Mouse (Mus musculus) intestine, embryonic 15.5 days (tissue): ENCODE results near the gene Hmgb1. TPM values are rescaled to one million over a fixed set of nuclear protein-coding genes. Genes with fewer than 3 reads are reported as not detected.

Experiments
- ATAC-seq: fragments of 200-750 bp; cut with Nextera tagmentation; 2 replicates; pipeline ENCODE4 v1.8.0; 2017; ENCODE audit warnings: moderate TSS enrichment, moderate library complexity
- H3K27ac ChIP-seq: fragments of 300-500 bp; sonication (generic); 2 replicates; pipeline ENCODE4 v1.5.1; 2015; ENCODE audit warnings: mild to moderate bottlenecking, inconsistent platforms
- H3K27me3 ChIP-seq: fragments of 300-500 bp; sonication (generic); replicated peaks from 2 replicates; pipeline ENCODE4 v1.6.1; 2015; ENCODE audit warnings: inconsistent platforms
- H3K36me3 ChIP-seq: fragments of 300-500 bp; sonication (generic); 2 replicates; pipeline ENCODE4 v1.6.1; 2015; ENCODE audit warnings: inconsistent platforms
- H3K4me1 ChIP-seq: fragments of 300-500 bp; sonication (generic); replicated peaks from 2 replicates; pipeline ENCODE4 v1.6.1; 2015; ENCODE audit warnings: inconsistent platforms
- H3K4me2 ChIP-seq: fragments of 300-500 bp; sonication (generic); replicated peaks from 2 replicates; pipeline ENCODE4 v1.6.1; 2015; ENCODE audit warnings: mild to moderate bottlenecking, inconsistent platforms
- H3K4me3 ChIP-seq: fragments of 300-500 bp; sonication (generic); replicated peaks from 2 replicates; pipeline ENCODE4 v1.5.1; 2015; ENCODE audit warnings: inconsistent platforms
- H3K9ac ChIP-seq: fragments of 300-500 bp; sonication (generic); 2 replicates; pipeline ENCODE4 v1.6.1; 2015; ENCODE audit warnings: inconsistent platforms
- H3K9me3 ChIP-seq: fragments of 300-500 bp; sonication (generic); 2 replicates; pipeline ENCODE4 v1.6.1; 2016; ENCODE audit warnings: inconsistent platforms
- WGBS: fragments of 180-500 bp; shearing (Covaris S2); methylation state at CpG from one replicate; pipeline ENCODE4 v1.1.7; 2015; 5-methylcytosine and 5-hydroxymethylcytosine counted together
- polyA plus RNA-seq: library from polyadenylated mRNA; unstranded; fragments of >200 nt; fragmentation: Nextera tagmentation; extraction: Ambion mirVana; gene quantifications from 2 replicates; pipeline ENCODE4 v1.2.1, GENCODE M21; 2015

Gene Hmgb1
- polyA plus RNA-seq, 1 experiment from 2014 or later, result 1,306 TPM

- H3K4me3 ChIP-seq, result peak overlapping the region; percentile 60
- H3K36me3 ChIP-seq, result no peaks in the 10 kb centered on the region
- peaks cover 3% of the 10 kb centered on the region; the same call in 1 of the 2 replicates for H3K4me1 ChIP-seq
- H3K27ac ChIP-seq, result no peak overlapping the region
- H3K9ac ChIP-seq, result peak overlapping the region; percentile 80; the same call in 1 of the 2 replicates
- H3K9me3 ChIP-seq, result no peaks in the 10 kb centered on the region
- H3K27me3 ChIP-seq, result no peaks in the 10 kb centered on the region
- WGBS, result 22% methylated on average over 1 of the region's 1 CpGs
- no peak for ATAC-seq
- peak overlapping the region; percentile 54 for H3K4me2 ChIP-seq
Observed at GRCm38 (mm10) chr5:149183122-149183521, 1.2 kb downstream of the Hmgb1 start.

- Histone ChIP-seq H3K27me3 (no peaks in the 10 kb centered on the region), H3K4me3 (no peak overlapping the region), H3K9me3 (no peaks in the 10 kb centered on the region), H3K9ac (no peak overlapping the region), H3K36me3 (no peaks in the 10 kb centered on the region), H3K4me1 (peaks cover 3% of the 10 kb centered on the region; the same call in 1 of the 2 replicates), H3K27ac (no peak overlapping the region), H3K4me2 (no peak overlapping the region)
- no peak for ATAC-seq
- 86% methylated on average over 5 of the region's 5 CpGs for WGBS
Observed at GRCm38 (mm10) chr5:149182186-149182870, 2.0 kb downstream of the Hmgb1 start.

- WGBS, result 75% methylated on average over 3 of the region's 3 CpGs
- Histone ChIP-seq H3K4me2 (no peak overlapping the region), H3K27me3 (no peaks in the 10 kb centered on the region), H3K9me3 (no peaks in the 10 kb centered on the region), H3K4me1 (no peaks in the 10 kb centered on the region), H3K4me3 (no peak overlapping the region), H3K27ac (no peak overlapping the region), H3K36me3 (no peaks in the 10 kb centered on the region), H3K9ac (no peak overlapping the region)
- ATAC-seq, result no peak
Observed at GRCm38 (mm10) chr5:149179826-149180225, 4.5 kb downstream of the Hmgb1 start.

GRCm38 (mm10) chr5:149178095-149178494, 6.2 kb downstream of the Hmgb1 start:
- no peak for ATAC-seq
- no peaks in the 10 kb centered on the region for H3K36me3 ChIP-seq
- no peak overlapping the region for H3K27ac ChIP-seq
- no peaks in the 10 kb centered on the region for H3K4me1 ChIP-seq
- 92% methylated on average over 5 of the region's 5 CpGs for WGBS
- no peaks in the 10 kb centered on the region for H3K27me3 ChIP-seq
- no peak overlapping the region for H3K9ac ChIP-seq
- H3K4me3 ChIP-seq, result no peak overlapping the region
- H3K9me3 ChIP-seq, result no peaks in the 10 kb centered on the region
- no peak overlapping the region for H3K4me2 ChIP-seq

GRCm38 (mm10) chr5:149175736-149176135, 8.6 kb downstream of the Hmgb1 start:
- 89% methylated on average over 6 of the region's 6 CpGs for WGBS
- Histone ChIP-seq H3K27ac (no peak overlapping the region), H3K9ac (no peak overlapping the region), H3K9me3 (no peaks in the 10 kb centered on the region), H3K4me2 (no peak overlapping the region), H3K27me3 (no peaks in the 10 kb centered on the region), H3K4me1 (no peaks in the 10 kb centered on the region), H3K4me3 (no peak overlapping the region), H3K36me3 (no peaks in the 10 kb centered on the region)
- ATAC-seq, result no peak

- no peaks in the 10 kb centered on the region for H3K9me3 ChIP-seq
- no peak overlapping the region for H3K4me2 ChIP-seq
- ATAC-seq, result peak; percentile 61
- no peak overlapping the region for H3K9ac ChIP-seq
- H3K27ac ChIP-seq, result no peak overlapping the region
- no peaks in the 10 kb centered on the region for H3K36me3 ChIP-seq
- H3K4me3 ChIP-seq, result no peak overlapping the region
- no peaks in the 10 kb centered on the region for H3K27me3 ChIP-seq
- 87% methylated on average over 7 of the region's 7 CpGs for WGBS
- no peaks in the 10 kb centered on the region for H3K4me1 ChIP-seq
Observed at GRCm38 (mm10) chr5:149174527-149174926, 9.8 kb downstream of the Hmgb1 start.

- Histone ChIP-seq H3K36me3 (no peaks in the 10 kb centered on the region), H3K9me3 (no peaks in the 10 kb centered on the region), H3K9ac (no peak overlapping the region), H3K27me3 (no peaks in the 10 kb centered on the region), H3K4me1 (no peaks in the 10 kb centered on the region), H3K4me3 (no peak overlapping the region), H3K4me2 (no peak overlapping the region), H3K27ac (no peak overlapping the region)
- no peak for ATAC-seq
- 77% methylated on average over 10 of the region's 10 CpGs for WGBS
Observed at GRCm38 (mm10) chr5:149172246-149172645, 12.0 kb downstream of the Hmgb1 start.

- H3K4me3 ChIP-seq, result no peak overlapping the region
- no peak for ATAC-seq
- no peaks in the 10 kb centered on the region for H3K27me3 ChIP-seq
- H3K36me3 ChIP-seq, result no peaks in the 10 kb centered on the region
- H3K9me3 ChIP-seq, result no peaks in the 10 kb centered on the region
- no peak overlapping the region for H3K4me2 ChIP-seq
- H3K27ac ChIP-seq, result no peak overlapping the region
- H3K9ac ChIP-seq, result no peak overlapping the region
- 52% methylated on average over 8 of the region's 8 CpGs for WGBS
- no peaks in the 10 kb centered on the region for H3K4me1 ChIP-seq
Observed at GRCm38 (mm10) chr5:149170841-149171588, 13.3 kb downstream of the Hmgb1 start.

- H3K9me3 ChIP-seq, result no peaks in the 10 kb centered on the region
- no peaks in the 10 kb centered on the region for H3K36me3 ChIP-seq
- no peak overlapping the region for H3K9ac ChIP-seq
- no peak overlapping the region for H3K27ac ChIP-seq
- no peak overlapping the region for H3K4me2 ChIP-seq
- 65% methylated on average over 9 of the region's 9 CpGs for WGBS
- no peak for ATAC-seq
- no peaks in the 10 kb centered on the region for H3K27me3 ChIP-seq
- no peaks in the 10 kb centered on the region for H3K4me1 ChIP-seq
- H3K4me3 ChIP-seq, result no peak overlapping the region
Observed at GRCm38 (mm10) chr5:149168816-149169215, 15.5 kb downstream of the Hmgb1 start.

GRCm38 (mm10) chr5:149168051-149168450, 16.2 kb downstream of the Hmgb1 start:
- 76% methylated on average over 2 of the region's 2 CpGs for WGBS

GRCm38 (mm10) chr5:149166011-149166410, 18.3 kb downstream of the Hmgb1 start:
- ATAC-seq, result no peak
- no peak overlapping the region for H3K27ac ChIP-seq

More at GRCm38 (mm10) chr5:149168051-149168450, 16.2 kb downstream of the Hmgb1 start:
- H3K36me3 ChIP-seq, result no peaks in the 10 kb centered on the region
- no peak overlapping the region for H3K4me2 ChIP-seq
- no peak overlapping the region for H3K4me3 ChIP-seq
- no peak overlapping the region for H3K27ac ChIP-seq
- no peak for ATAC-seq
- H3K9ac ChIP-seq, result no peak overlapping the region
- no peaks in the 10 kb centered on the region for H3K27me3 ChIP-seq
- no peaks in the 10 kb centered on the region for H3K9me3 ChIP-seq
- no peaks in the 10 kb centered on the region for H3K4me1 ChIP-seq

GRCm38 (mm10) chr5:149164881-149165280, 19.4 kb downstream of the Hmgb1 start:
- no peaks in the 10 kb centered on the region for H3K4me1 ChIP-seq
- no peak overlapping the region for H3K4me2 ChIP-seq
- H3K27ac ChIP-seq, result no peak overlapping the region
- ATAC-seq, result 0 out of 2 replicates have a peak, but pooled peaks have one; percentile 36
- no peaks in the 10 kb centered on the region for H3K36me3 ChIP-seq
- H3K9ac ChIP-seq, result no peak overlapping the region
- no peaks in the 10 kb centered on the region for H3K9me3 ChIP-seq
- no peaks in the 10 kb centered on the region for H3K27me3 ChIP-seq
- H3K4me3 ChIP-seq, result no peak overlapping the region
- WGBS, result 50% methylated on average over 7 of the region's 7 CpGs

More at GRCm38 (mm10) chr5:149166011-149166410, 18.3 kb downstream of the Hmgb1 start:
- Histone ChIP-seq H3K36me3 (no peaks in the 10 kb centered on the region), H3K9me3 (no peaks in the 10 kb centered on the region), H3K4me3 (no peak overlapping the region), H3K4me2 (no peak overlapping the region), H3K27me3 (no peaks in the 10 kb centered on the region), H3K4me1 (no peaks in the 10 kb centered on the region), H3K9ac (no peak overlapping the region)
- 92% methylated on average over 10 of the region's 10 CpGs for WGBS
